Mouse (Mus musculus): ENCODE measurements around the gene Celf2.

Gene Celf2

DNA sequence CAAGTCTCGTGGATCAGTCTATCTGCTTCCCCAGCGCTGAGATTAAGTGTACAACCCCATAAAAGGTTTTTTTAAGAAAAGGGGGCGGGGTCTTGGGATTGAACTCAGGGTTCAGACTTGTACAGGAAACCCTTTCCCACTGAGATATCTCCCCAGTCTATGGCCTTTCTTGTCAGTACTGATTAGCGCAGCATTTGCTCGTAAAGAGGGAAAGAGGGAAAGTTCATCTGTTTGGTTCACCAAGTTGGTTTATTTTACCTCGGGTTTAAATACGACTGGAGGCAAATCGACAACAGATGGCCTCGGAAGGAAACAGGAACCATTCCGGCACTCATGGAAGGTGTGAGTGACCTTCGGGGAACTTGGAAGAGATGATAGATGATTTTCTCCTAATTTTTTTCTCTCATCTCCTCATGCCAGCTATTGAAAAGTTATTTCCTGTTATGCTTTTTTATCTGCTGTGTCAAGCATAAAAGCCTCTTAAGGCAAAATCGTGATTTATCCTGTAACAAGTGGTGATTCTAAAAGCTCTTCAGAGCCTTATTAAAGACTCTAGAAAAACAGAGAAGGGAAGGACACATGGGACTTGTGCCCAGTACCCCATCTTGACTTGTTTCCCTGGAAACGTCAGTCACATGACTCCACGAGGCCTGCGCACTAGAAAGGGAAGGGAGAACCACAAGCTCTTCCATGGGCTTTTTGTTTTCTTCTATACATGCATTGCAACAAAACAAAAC is 585.5 kb downstream of the Celf2 start:
- no peak for DNase-seq (ENCODE audit: extremely low read depth, low read depth)

DNA sequence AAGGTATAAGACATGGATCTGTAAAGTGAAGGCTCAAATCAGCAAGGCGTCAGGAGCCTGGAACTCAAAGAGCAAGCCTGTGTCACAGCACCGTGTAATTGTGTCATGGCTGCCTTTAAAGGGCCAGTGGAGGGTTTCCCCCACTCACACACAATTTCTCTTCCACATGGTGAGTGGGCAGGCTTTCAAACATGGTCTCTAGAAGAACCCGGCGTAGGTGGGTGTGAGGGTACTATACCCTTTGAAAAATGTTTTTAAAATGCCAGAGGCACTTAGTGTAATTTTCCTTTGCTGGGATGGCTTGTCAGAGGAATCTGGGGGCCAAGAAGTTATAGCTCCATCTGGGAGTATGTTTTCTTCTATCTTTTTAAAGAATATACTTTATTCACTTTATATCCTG is 594.0 kb downstream of the Celf2 start:
- no peak for DNase-seq (ENCODE audit: extremely low read depth, low read depth)

- no peak for DNase-seq (ENCODE audit: extremely low read depth, low read depth)
Measured at GRCm38 (mm10) chr2:6913315-6913714, 596.0 kb downstream of the Celf2 start.

- DNase-seq (ENCODE audit: extremely low read depth, low read depth) = no peak
Measured at GRCm38 (mm10) chr2:6911932-6912331, 597.4 kb downstream of the Celf2 start.

DNA sequence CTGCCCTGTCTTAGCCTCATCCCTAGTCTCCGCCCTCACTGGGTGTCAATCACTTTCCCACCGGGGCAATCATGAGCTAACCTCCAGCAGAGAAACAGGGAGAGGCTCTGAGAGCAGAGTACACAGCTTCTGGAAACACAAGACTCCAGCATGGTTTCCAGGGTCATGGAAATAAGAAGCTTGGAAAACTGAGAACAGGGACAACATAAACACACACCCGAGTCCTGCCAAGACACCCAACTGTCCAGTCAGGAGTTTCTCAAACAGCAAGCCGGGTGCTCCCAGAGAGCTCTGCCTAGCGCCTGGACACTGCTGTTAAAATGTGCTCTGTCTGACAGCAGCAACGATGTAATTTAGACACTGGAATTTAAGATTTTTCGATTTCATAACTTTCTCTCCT is 599.4 kb downstream of the Celf2 start:
- DNase-seq (ENCODE audit: extremely low read depth, low read depth) = no peak

DNA sequence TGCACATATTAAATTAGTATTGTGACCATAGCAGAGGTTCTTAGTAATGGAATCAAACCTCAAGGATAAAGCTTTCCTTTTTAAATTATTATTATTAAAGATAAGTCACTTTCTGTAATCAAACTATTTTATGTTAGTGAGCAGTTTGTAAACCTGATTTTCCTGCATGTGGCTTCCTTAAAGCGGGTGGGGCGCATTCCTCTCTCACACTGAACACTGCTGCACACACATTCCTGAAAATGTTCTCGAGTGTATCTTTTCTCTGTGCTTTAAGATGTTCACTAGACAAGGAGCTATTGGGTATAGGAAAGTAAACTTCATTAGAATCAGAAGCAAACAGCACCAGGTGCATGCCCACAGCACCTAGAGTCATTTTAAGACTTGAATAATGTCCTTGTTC is 605.0 kb downstream of the Celf2 start:
- DNase-seq (ENCODE audit: extremely low read depth, low read depth) = no peak

- DNase-seq (ENCODE audit: extremely low read depth, low read depth) = no peak
Measured at GRCm38 (mm10) chr2:6903251-6903763, 606.1 kb downstream of the Celf2 start.

- no peak for DNase-seq (ENCODE audit: extremely low read depth, low read depth)
Measured at GRCm38 (mm10) chr2:6896896-6897295, 612.5 kb downstream of the Celf2 start.

GRCm38 (mm10) chr2:6893597-6893996 is 615.8 kb downstream of the Celf2 start:
- DNase-seq (ENCODE audit: extremely low read depth, low read depth) = no peak

GRCm38 (mm10) chr2:6893095-6893494 is 616.3 kb downstream of the Celf2 start:
- no peak for DNase-seq (ENCODE audit: extremely low read depth, low read depth)

- no peak for DNase-seq (ENCODE audit: extremely low read depth, low read depth)
Measured at GRCm38 (mm10) chr2:6884796-6885711, 624.3 kb downstream of the Celf2 start.

- DNase-seq (ENCODE audit: extremely low read depth, low read depth) = no peak
Measured at GRCm38 (mm10) chr2:6883996-6884795, 625.2 kb downstream of the Celf2 start.

- no peak for DNase-seq (ENCODE audit: extremely low read depth, low read depth)
Measured at GRCm38 (mm10) chr2:6882236-6882885, 627.0 kb downstream of the Celf2 start.

GRCm38 (mm10) chr2:6880941-6881575 is 628.3 kb downstream of the Celf2 start:
- no peak for DNase-seq (ENCODE audit: extremely low read depth, low read depth)

DNA sequence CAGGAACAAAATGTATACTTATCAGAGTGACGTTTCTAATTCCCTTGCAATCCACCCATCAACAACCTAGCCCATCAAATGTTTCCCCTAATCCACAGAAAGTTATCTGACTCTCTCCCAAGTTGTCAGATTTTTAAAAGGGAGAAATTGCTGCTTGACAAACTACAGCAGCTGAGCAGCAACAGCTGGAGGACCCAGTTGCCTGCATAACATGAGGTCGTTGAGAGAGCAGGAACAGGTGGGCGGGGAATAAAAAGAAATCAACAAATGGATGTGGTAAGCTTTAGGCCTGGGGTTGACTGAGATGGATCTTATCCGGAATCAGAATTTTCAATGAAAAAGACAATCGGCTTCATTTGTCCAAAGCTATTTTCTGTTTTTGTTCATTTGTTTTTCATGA is 632.3 kb downstream of the Celf2 start:
- DNase-seq (ENCODE audit: extremely low read depth, low read depth) = no peak

DNA sequence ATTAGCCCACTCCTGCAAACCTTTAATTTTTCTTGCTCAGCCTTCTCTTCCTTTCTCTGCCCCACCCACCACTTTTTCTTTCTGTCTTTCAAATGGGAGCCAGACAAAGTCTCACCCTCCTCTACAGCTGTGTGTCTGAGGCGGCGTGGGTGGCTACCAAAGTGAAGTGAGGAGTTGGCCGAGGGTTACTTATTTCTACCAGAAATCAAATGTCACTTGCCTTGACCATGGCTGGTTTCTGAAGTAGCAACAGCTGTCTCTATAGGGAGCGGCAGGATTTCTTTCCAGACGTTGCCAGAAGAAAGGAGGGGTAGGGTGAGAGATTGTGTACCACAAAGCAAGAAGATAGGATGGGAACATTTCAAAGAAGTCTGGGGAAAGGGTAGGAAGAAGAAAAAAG is 632.8 kb downstream of the Celf2 start:
- DNase-seq (ENCODE audit: extremely low read depth, low read depth) = no peak

- DNase-seq (ENCODE audit: extremely low read depth, low read depth) = no peak
Measured at GRCm38 (mm10) chr2:6875071-6875611, 634.2 kb downstream of the Celf2 start.

- no peak for DNase-seq (ENCODE audit: extremely low read depth, low read depth)
Measured at GRCm38 (mm10) chr2:6874266-6874955, 635.0 kb downstream of the Celf2 start.

- no peak for DNase-seq (ENCODE audit: extremely low read depth, low read depth)
Measured at GRCm38 (mm10) chr2:6873711-6874110, 635.7 kb downstream of the Celf2 start.

DNA sequence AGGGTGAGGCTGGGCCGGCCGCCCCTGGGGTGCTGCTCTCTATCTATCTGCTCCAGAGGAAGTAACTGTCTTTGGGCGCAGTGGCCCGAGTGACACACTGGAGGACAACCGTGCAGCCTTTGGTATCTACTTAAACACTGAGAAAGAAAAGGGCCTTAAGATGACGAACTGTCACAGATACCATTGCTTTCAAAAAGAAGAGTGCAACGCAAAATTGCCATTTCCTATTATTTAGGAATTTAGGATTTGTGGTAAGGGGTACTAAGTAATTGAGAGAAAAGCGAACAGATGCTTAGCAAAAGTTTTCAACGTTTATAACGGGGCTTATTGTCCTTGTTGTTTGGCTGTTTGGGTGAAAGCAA is 636.5 kb downstream of the Celf2 start:
- DNase-seq (ENCODE audit: extremely low read depth, low read depth) = no peak
